ENCODE assay signal across 30 mouse cellular contexts in the genomic region with DNA sequence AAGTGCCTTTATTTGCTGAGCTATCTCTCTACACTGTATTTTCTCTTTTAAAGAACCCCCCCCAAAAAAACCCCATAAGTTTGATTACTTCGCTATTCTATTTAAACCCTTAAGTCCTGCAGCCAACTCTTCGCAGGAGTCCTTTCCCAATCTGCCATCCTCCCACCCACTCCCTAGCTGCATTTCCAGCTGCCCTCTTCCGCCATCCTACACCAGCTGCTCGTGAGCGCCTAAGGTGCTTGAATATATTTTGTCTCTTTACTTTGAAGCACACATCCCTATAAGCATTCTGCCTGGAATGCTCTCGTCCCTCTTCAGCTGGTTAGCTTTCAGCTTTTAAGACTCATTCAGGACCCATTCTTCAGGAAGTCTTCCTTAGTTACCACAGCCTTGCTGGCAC. TPM values are rescaled to one million over a fixed set of nuclear protein-coding genes. Genes with fewer than 3 reads are reported as not detected.
A peak's percentile ranks its signal among the peaks of the same experiment; 100 is the strongest.
DNase-seq lines count a peak whose midpoint lies in the region; ATAC-seq lines count a peak whose summit lies in the region.
"Had no signal": no experiment of that assay in that cellular context is flagged by ENCODE, and none has a peak within 500 bp of the region (broad histone marks: within the 10 kb centered on the region; RNA-seq: fewer than 3 reads in every experiment).

No protein-coding gene starts in this region.

- ATAC-seq in frontal cortex, adult (ENCODE audit: low TSS enrichment): peak; percentile 92
- ATAC-seq: activated CD4-positive, CD25-positive, alpha-beta regulatory T cell, adult 4 months; forebrain, postnatal 0 days; intestine, postnatal 0 days had no signal

- no peak for DNase-seq in frontal cortex, postnatal 25 days (ENCODE audit: low spot score in 2 of 2)
- peak; percentile 28 to 57 for DNase-seq in left cerebral cortex, adult 18-20 months (ENCODE audit: low spot score in 2 of 2)
- no peak for DNase-seq in left cerebral cortex, postnatal 4 days
- DNase-seq in right cerebral cortex, adult 2 months (ENCODE audit: low spot score in 2 of 2): peak; percentile 52 to 59
- DNase-seq in telencephalon, adult 2 months (ENCODE audit: low read depth, low spot score): peak; percentile 80
- no peak for DNase-seq in testis, postnatal 14 days (ENCODE audit: low spot score)
- DNase-seq in adipocyte (ENCODE audit: low spot score): no peak
- DNase-seq: adrenal gland, adult 8-10 months; cerebellum, adult 8-10 months; cerebellum, postnatal 25 days; forebrain, postnatal 0 days; gastrocnemius, adult 2 months; gastrocnemius, postnatal 36 days; heart, adult 18-20 months; heart, postnatal 4 days; kidney, adult 9 months; kidney, postnatal 10 days; lung, embryonic 14.5 days; lung, postnatal 14 days; thymus, postnatal 14 days had no signal

- intact Hi-C loops in left cerebral cortex, postnatal 4 days (cut with DNase I): no loop called here

RNA-seq across cellular contexts. Expression of a gene that starts 27.2 kb away (rescaled TPM):
- 100 to 1,000 TPM; 233 to 241 TPM for total RNA-seq in left cerebral cortex, adult 18-20 months (2021)
- total RNA-seq in left cerebral cortex, postnatal 4 days (2021): 100 to 1,000 TPM; 115 to 118 TPM

RNA-seq across cellular contexts. Expression of a gene that starts 27.9 kb away (rescaled TPM):
- total RNA-seq in left cerebral cortex, adult 18-20 months (2021): 10 to 100 TPM; 14.0 to 15.9 TPM
- total RNA-seq in left cerebral cortex, postnatal 4 days (2021): 10 to 100 TPM; 24.4 to 27.4 TPM

RNA-seq across cellular contexts. Expression of a gene that starts 54.3 kb away (rescaled TPM):
- not detected for total RNA-seq in left cerebral cortex, adult 18-20 months (2021)
- total RNA-seq in left cerebral cortex, postnatal 4 days (2021): not detected
- total RNA-seq: forebrain, postnatal 0 days; gastrocnemius, adult 2 months; gastrocnemius, postnatal 36 days; heart, adult 18-20 months; heart, postnatal 4 days; left cerebral cortex, adult 8-10 months; liver, adult 2 months; megakaryocyte progenitor cell, adult 5-6 weeks had no signal

RNA-seq across cellular contexts. Expression of a gene that starts 58.0 kb away (rescaled TPM):
- total RNA-seq in left cerebral cortex, adult 18-20 months (2021): not detected
- total RNA-seq in left cerebral cortex, postnatal 4 days (2021): not detected
- total RNA-seq: adrenal gland, adult 8-10 months; adrenal gland, postnatal 4 days; CH12.LX; ES-E14; forebrain, postnatal 0 days; gastrocnemius, adult 2 months; gastrocnemius, postnatal 36 days; heart, postnatal 4 days; liver, adult 2 months; megakaryocyte progenitor cell, adult 5-6 weeks; midbrain, postnatal 0 days had no signal

Comparison
In these comparisons a context has a peak if more than half of its experiments do, and no peak if none do; other contexts are left out.
1. DNase-seq: peak in left cerebral cortex, adult 18-20 months (2 of 2), right cerebral cortex, adult 2 months (2 of 2) and telencephalon, adult 2 months (single experiment); none in frontal cortex, postnatal 25 days (0 of 2), left cerebral cortex, postnatal 4 days (single experiment), testis, postnatal 14 days (single experiment) and adipocyte (single experiment).